Mouse (Mus musculus) gastrocnemius, adult 8-10 months (tissue): ENCODE measurements at regions not wholly inside any gene's neighbourhood (a gene's known extent, or its start where the extent isn't known, plus 50 kb on each side); places are given as distances from the start of the nearest gene placed in this dataset. TPM values are rescaled to one million over a fixed set of nuclear protein-coding genes. Genes with fewer than 3 reads are reported as not detected.

Experiments used
- microRNA-seq: library from miRNA; unstranded; fragments of <30 nt; microRNA quantifications from one replicate; pipeline ENCODE4 v1.2.0, GENCODE M21; 2022

Small RNA genes in the stretch of these regions (microRNA-seq; reads per million reads assigned to microRNA genes)
- not detected for gene Gm23881
